Mouse (Mus musculus): ENCODE measurements at regions not wholly inside any gene's neighbourhood (a gene's known extent, or its start where the extent isn't known, plus 50 kb on each side); places are given as distances from the start of the nearest gene placed in this dataset.

DNA sequence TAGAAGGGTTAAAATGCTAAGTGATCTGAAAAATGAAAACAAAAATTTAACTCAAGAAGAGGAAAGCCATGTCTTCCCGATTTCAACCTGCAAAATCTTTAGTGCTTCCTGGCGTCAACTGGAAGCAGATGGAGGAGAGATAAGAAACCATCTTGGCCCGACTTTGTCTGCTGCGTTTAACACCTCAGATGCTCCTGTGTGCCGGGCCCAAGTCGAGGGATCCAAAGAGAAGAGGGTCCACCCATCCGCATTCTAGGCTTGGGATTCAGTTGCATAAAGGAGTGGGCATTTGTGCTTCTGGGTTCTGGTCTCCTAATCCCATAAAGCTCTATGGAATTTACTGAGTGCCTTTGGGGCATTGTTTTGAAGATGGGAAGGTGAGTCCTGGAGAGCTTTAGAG, 130.0 kb upstream of the Cdh6 start:
- ATAC-seq (replicated peaks; ENCODE audit: insufficient number of reproducible peaks, low FRiP score, low TSS enrichment, poor library complexity, severe bottlenecking): no peak

DNA sequence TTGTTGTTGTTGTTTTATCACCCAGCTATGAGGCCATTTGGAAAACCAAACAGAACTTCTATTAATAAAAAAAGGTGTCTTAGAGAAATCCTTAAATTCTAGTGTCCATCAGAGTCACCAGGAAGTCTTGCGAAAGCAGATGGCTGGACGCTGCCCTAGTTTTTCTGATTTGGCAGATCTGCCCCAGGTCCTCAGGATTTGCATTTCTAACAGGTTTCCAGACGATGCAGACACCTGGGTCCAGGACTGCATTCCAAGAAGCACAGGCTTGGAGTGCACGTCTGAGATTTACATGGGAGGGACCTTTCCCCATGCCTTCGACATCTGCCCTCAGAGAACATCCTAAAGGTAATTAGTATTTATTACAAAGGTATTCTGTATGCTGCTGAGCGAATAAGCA, 129.2 kb upstream of the Cdh6 start:
- ATAC-seq (replicated peaks; ENCODE audit: insufficient number of reproducible peaks, low FRiP score, low TSS enrichment, poor library complexity, severe bottlenecking): no peak

DNA sequence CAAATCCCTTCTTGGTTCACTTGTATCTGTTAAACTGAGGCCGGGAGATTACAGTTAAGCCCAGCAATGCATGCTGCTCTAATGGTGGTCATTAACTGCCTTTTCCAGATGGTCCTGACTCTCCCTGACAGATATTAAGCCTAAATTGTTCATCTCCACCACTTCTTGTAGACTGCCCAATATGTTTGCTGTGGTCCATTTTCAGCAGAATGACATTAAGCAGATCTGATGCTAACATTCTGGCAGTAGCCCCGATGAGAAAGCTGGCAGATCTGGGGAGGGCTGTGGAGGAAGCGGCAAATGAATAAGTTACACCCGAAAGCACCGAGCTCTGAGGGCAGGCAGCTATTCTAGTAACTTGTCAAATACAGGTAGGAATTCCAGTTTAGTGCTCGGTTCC, 123.5 kb upstream of the Cdh6 start:
- ATAC-seq (replicated peaks; ENCODE audit: insufficient number of reproducible peaks, low FRiP score, low TSS enrichment, poor library complexity, severe bottlenecking): no peak

DNA sequence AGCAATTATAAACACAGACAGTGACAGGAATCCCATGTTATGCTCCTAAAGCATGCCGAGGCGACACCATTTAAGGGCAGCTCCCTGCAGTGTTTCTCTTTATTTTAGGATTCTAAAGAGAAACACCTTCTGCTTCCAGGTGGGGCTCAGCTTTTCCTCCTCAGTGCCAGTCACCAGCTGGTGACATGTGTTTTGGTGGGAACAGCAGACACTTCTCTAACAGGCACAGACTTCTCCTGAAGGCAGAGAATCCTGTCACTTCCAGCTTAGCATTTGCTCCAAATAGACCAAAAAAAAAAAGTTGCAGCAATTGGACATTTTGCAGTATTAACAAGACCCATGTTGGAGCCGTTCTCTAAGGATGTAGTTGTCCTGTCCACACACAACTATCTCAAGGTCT, 115.6 kb upstream of the Cdh6 start:
- no peak for ATAC-seq (replicated peaks; ENCODE audit: insufficient number of reproducible peaks, low FRiP score, low TSS enrichment, poor library complexity, severe bottlenecking)

DNA sequence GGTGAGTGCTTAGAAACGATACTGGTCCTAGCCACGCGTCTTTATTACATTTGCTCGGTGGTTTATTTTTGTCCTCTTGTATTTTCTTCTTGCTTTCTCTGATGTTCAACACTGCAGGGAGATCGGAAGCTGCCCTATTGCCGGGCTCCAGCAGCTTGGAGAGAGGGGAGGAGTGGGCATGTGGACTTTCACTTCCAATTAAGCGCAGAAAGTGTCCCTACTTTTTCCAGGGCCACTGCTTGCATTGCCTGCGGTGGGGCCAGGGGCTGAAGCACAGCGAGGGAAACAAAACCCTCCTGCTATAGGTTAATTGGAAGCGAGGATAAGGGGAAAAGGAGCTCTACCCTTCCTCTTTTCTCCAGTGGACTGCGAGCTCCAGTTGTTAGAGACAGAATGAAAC, 114.4 kb upstream of the Cdh6 start:
- no peak for ATAC-seq (replicated peaks; ENCODE audit: insufficient number of reproducible peaks, low FRiP score, low TSS enrichment, poor library complexity, severe bottlenecking)

DNA sequence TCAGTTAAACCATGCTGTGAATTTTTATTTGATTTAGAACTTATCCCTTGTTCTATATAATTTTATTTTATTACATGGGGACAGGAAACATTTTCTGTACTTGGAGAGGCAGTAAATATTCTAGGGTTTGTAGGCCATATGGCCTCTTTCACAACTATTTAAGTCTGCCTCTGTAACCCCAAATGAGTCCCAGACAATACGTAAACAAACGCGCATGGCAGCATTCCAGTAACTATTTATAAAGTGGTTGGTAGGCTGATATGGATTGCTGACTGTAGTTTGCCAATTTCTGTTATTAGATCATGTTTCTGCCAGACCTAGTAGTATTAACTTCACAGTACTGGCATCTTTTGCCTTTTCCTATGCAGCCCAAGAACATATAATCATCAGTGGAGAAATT, 111.9 kb upstream of the Cdh6 start:
- ATAC-seq (replicated peaks; ENCODE audit: insufficient number of reproducible peaks, low FRiP score, low TSS enrichment, poor library complexity, severe bottlenecking): no peak

DNA sequence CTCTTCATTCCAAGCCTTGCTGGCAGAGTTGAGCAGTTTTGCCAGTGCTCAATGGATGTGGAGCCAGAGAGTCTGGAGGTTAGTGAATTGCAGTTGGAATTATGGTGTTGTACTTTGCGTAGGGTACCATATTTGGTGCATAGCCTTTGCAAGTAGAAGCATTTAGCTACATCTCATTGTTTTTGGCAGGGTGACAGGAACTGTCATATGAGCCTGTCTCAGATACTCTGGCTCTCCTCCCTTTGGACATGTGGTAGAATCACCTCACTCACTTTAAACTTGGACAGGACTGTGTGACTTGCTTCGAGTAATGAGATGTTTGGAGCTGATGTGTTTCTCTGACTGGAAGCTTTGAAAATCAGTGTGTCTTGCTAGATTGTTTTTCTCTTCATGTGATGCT, 110.7 kb upstream of the Cdh6 start:
- no peak for ATAC-seq (replicated peaks; ENCODE audit: insufficient number of reproducible peaks, low FRiP score, low TSS enrichment, poor library complexity, severe bottlenecking)

DNA sequence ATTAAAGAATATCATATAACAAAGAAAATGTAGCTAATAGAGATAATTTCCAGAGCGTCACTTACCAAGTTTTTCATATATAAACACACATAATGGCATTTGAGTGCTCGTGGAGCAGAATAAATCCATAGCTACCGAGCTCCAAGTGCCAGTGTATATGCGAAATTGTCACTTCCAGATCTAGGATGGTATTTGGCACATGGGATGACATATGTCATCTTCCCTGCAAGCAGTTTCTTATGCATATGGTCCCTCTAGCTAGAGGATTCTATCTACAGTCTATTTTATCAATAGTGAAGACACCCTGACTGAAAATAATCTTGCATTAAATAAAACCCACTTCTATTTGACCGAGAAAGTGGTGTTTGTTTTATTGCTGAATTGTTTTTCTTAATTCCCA, 109.6 kb upstream of the Cdh6 start:
- ATAC-seq (replicated peaks; ENCODE audit: insufficient number of reproducible peaks, low FRiP score, low TSS enrichment, poor library complexity, severe bottlenecking): no peak

DNA sequence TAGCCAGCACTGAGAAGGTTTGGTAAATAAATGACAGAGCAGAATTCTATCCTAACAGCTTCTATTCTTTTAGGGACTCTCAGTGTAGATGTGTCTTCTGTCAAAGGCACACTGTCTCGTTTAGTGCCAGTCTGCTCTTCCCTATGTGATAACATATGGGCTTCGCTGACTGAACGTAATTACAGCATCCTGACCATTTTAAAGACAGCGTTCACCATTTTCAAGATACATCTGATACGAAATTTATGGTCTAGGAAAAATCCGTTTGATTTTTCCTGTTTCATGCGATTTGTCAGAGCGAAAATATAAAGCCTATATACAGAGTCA, 103.4 kb upstream of the Cdh6 start:
- no peak for ATAC-seq (replicated peaks; ENCODE audit: insufficient number of reproducible peaks, low FRiP score, low TSS enrichment, poor library complexity, severe bottlenecking)

DNA sequence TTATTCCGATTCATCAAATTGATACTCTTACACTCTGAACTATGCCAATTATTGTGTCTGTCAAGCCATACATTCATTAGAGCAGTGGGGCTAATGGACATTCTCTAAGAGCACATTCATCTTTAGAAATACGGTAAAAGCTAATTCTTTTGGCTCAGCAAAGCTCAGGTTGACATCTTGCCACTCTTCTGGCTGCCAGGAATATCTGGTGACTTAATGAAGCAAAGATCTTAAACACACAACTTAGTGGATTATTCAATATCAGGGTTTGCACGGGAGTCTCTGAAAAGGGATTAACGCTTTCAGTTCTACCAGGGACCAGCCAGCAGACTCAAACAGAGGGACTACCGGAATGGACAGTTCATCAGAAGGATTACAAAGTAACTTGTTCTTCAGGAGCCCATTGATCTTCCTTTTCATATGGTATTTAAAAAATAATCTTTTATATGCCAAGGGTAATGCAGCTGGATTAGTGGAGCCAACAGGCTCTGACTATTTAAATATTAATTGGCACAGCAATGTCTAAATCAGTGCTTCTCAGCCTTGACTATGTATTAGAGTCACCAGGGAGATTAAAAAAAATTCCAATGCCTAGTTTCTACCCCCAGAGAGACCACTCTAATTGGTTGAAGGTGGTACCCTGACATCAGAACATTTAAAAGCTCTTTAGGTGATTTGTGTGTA, 102.9 kb upstream of the Cdh6 start:
- ATAC-seq (replicated peaks; ENCODE audit: insufficient number of reproducible peaks, low FRiP score, low TSS enrichment, poor library complexity, severe bottlenecking): no peak

DNA sequence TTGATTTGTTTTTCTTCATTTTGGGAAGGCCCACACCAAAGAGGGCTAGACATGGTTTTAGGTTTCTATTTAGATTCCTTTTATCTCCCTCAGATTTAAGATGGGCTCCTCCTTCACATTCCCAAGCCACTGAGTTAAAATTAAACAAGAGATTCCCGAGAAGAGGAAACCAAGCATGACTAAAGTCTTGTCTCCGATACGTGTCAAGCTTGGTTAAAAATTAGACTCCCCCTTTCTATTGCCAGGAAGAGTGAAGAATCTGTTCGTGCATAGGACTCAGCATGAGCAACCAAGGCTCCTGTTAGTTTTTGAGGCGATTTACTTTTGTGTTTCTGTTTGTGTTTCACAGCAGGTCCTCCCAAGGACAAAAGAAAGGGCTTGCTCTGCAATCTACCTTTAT, 101.9 kb upstream of the Cdh6 start:
- ATAC-seq (replicated peaks; ENCODE audit: insufficient number of reproducible peaks, low FRiP score, low TSS enrichment, poor library complexity, severe bottlenecking): no peak

DNA sequence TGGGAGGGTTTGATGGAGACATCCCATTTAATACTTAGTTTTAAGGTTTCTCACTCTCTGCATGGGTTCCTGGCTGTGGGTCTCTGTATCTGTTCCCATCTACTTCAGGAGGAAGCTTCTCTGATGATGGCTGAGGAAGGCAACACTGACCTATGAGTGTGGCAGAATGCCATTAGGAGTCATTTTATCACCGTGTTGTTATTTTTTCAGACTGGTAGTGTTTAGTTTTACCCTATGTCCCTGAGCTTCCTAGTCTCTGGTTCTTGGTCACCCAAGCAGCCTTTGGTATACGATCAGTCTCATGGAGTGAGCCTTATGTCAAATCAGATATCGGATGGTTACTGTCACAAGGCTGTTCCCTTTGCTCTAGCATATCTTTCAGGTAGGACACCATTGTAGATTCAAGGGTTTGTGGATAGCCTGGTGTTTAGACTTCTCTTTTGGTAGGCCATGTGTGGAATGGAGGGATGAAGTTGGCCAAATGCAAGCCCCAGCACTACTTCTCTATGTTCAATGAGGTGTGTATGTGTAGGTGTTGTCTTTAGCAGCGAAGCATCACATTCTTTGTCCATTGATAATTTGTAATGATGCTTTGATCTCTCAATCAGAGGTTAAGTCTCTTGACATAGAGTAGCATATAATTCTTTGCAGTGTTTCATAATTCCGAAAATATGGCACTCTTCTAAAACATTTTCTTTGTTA, 101.0 kb upstream of the Cdh6 start:
- no peak for ATAC-seq (replicated peaks; ENCODE audit: insufficient number of reproducible peaks, low FRiP score, low TSS enrichment, poor library complexity, severe bottlenecking)

DNA sequence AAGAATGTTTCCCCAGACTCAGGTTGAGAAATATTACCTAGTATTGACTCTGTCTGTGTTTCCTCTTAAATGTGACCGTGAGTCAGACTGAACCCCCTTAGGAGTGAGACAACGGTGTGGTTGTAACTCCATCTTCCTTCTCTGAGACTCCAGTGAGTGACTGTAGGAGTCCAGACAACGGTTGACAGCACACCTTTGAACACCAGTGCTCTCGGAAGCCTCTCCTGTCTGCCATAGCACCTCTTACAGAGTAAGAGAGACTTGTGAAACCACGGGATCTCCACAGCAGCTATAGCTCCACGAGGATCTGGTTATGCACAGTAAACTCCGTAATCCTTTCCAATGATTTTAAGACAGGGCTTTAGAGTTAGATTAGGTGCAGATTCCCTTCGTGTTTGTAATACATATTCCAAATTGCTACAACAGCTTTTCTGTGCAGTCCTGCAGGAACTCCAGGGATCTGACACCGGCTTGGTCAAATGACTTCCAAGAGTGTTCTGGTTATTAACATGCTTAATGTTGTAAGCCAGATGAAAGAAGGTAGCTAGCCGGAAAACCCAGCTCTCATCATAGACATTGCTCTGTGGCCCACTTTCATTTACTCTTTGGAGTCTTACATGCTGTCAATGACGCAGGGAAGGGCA, 72.7 kb upstream of the Cdh6 start:
- no peak for ATAC-seq (replicated peaks; ENCODE audit: insufficient number of reproducible peaks, low FRiP score, low TSS enrichment, poor library complexity, severe bottlenecking)

DNA sequence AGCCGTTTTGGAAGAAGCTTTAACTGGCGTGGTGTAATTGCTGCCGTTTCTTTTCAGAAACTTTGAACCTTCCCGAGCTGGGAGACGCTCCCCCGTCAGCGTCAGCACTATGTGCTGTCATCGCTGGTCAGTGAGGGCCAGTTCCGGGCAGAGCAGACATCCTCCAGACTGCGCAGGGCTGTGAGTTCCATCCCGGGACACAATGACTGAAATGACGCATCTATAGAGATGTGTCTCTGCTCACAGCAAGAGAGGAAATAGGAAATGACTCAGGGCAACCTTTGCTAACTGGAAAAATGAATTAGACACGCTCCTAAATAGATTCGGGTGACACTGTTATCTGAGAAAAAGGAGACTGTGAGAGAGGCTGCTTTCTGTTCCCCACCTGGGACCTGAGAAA, 70.8 kb upstream of the Cdh6 start:
- no peak for ATAC-seq (replicated peaks; ENCODE audit: insufficient number of reproducible peaks, low FRiP score, low TSS enrichment, poor library complexity, severe bottlenecking)

DNA sequence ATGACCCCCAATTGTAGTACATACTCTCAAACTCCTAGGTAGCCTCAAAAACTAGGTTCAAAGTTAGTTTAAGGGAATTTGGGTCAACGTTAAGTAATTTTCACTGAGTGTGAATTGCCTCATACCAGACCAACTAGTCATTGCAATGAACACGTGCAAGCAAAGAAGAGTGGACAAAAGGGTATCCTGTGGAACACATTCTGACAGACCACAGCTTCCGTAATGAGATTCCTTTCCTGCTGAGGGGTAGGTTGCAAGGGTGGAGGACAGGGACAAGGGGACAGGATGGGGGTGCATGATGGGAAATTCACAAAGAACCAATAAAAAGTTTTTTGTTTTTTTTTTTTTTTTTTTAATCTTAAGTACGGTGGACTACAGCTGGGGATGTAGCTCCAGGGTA, 70.1 kb upstream of the Cdh6 start:
- no peak for ATAC-seq (replicated peaks; ENCODE audit: insufficient number of reproducible peaks, low FRiP score, low TSS enrichment, poor library complexity, severe bottlenecking)

DNA sequence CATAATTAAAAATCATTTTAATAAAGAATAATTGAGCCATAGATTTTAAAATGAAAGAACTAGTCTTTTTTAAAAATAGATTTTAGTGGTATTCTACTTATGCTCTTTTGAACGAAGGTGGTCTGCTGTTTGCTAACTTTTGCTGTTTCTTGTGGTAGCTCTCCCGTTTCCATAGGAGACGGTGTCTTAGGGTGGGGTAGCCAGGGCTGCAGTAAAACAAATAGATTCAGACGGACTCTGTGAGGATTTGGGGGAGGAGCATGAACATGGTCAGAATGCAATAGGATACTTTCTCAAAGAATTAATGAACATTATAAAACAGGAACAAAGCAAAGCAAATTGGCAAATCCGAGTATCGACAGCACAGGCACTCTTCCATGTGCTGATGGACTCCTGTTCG, 67.5 kb upstream of the Cdh6 start:
- no peak for ATAC-seq (replicated peaks; ENCODE audit: insufficient number of reproducible peaks, low FRiP score, low TSS enrichment, poor library complexity, severe bottlenecking)

DNA sequence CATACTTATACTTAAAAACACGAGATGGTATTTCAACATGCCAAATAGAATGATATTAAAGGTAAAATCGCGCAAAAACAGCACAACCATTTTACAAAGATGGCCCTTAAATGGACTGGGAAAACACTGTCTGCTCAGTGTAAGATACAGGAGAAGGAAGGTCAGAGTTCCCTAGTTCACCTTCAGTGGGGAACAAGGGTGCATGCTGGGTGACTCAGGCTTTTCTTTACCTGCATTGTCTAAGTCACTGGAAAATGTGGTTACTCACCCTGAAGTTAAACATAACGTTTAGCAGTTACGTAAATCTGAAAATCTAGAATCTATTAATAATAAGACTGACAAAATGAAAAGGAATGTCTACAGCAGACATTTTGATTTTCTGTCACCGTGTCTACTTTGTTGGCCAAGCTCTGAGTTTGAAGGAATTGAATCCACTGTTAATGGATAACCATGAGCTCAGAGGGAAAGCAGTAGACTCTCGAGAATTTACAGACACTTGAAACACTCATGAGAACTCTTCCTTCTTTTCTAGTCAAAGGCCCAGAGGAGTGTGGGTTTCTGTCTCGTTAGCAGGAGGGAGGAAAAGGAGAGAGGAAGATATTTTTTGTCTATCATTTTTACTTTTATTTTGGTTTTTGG, 63.5 kb upstream of the Cdh6 start:
- ATAC-seq (replicated peaks; ENCODE audit: insufficient number of reproducible peaks, low FRiP score, low TSS enrichment, poor library complexity, severe bottlenecking): no peak

DNA sequence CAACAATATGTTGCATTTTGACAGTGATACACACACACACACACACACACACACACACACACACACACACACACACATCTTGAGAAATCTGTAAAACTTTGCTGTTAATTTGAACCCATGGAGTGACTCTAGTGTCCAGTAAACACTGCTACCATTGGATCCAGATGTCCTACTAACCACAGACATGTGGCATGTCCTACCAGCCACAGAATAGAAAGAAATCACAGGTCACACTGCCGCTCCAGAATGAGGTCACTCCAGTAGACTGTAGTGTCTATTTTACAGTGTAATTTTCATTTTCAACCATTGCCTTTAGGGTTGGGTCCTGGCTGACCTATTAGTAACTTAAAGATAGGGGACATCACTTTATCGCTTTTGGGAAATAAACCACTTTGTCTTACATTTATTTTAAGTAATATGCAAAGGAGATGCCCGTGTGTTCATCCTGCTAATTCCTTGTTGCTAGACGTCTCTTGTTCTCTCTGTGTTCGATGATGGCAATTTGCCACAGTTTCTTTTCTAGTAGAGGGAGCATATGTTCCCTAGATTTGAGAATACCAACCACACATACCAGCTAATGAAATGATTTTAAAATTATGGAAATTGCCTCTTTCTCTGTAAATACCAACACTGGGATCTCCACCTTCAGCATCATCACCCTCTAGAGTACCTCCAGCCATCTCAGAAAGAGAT, 59.2 kb upstream of the Cdh6 start:
- no peak for ATAC-seq (replicated peaks; ENCODE audit: insufficient number of reproducible peaks, low FRiP score, low TSS enrichment, poor library complexity, severe bottlenecking)

DNA sequence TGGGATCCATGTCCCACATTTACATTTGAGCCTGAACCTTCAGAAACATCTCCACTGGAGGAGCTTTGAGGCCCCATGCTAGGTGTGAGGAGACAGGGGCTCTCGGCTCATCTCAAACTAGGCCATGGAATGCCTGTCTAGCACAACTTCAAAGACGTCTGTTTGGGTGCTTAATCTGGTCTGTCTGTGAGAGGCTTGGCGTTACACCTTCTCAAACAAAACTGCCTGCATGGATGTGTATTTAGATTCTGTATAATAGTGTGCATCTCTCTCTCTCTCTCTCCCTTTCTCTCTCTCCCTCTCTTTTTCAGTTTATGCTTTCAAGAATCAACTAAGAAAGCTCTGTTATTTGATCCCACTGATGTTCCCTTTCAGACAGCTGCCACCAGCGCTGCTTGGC, 58.1 kb upstream of the Cdh6 start:
- ATAC-seq (replicated peaks; ENCODE audit: insufficient number of reproducible peaks, low FRiP score, low TSS enrichment, poor library complexity, severe bottlenecking): no peak
